Mouse (Mus musculus) thymus, adult 2 months (tissue): ENCODE measurements at regions not wholly inside any gene's neighbourhood (a gene's known extent, or its start where the extent isn't known, plus 50 kb on each side); places are given as distances from the start of the nearest gene placed in this dataset.
A peak's percentile ranks its signal among the peaks of the same experiment; 100 is the strongest.

ENCODE experiments used
- DNase-seq: peaks from one replicate; pipeline ENCODE4 v3.0.0; 2021
- H3K27ac ChIP-seq: fragments of 200-500 bp; 2 replicates; pipeline ENCODE4 v1.5.1; 2012; ENCODE audit warnings: low read length, control low read depth; ENCODE audit not compliant: control insufficient read depth, insufficient read depth
- H3K27me3 ChIP-seq: fragments of 200-500 bp; 2 replicates; pipeline ENCODE4 v1.6.1; 2012; ENCODE audit warnings: mild to moderate bottlenecking, low read length, moderate library complexity, mixed read lengths; ENCODE audit not compliant: control insufficient read depth, insufficient read depth
- H3K36me3 ChIP-seq: fragments of 200-500 bp; 2 replicates; pipeline ENCODE4 v1.6.1; 2012; ENCODE audit warnings: mild to moderate bottlenecking, low read length, moderate library complexity; ENCODE audit not compliant: control insufficient read depth, insufficient read depth
- H3K4me1 ChIP-seq: fragments of 200-500 bp; replicated peaks from 2 replicates; pipeline ENCODE4 v1.6.1; 2012; ENCODE audit warnings: low read length; ENCODE audit not compliant: control insufficient read depth, insufficient read depth
- H3K4me3 ChIP-seq: fragments of 200-500 bp; 2 replicates; pipeline ENCODE4 v1.5.1; 2012; ENCODE audit warnings: mild to moderate bottlenecking, low read length, control low read depth, moderate library complexity; ENCODE audit not compliant: control insufficient read depth, insufficient read depth
- CTCF ChIP-seq: fragments of 200-500 bp; IDR thresholded peaks from 2 replicates; pipeline ENCODE4 v1.5.1; 2012; ENCODE audit warnings: mild to moderate bottlenecking, control low read depth, low read length, moderate library complexity, borderline replicate concordance; ENCODE audit not compliant: control insufficient read depth, poor library complexity, insufficient read depth; ENCODE audit errors: extremely low read depth
- POLR2A ChIP-seq: fragments of 200-500 bp; IDR thresholded peaks from 2 replicates; pipeline ENCODE4 v1.6.1; 2012; ENCODE audit warnings: mild to moderate bottlenecking, low read length, control low read depth, moderate library complexity; ENCODE audit not compliant: control insufficient read depth, poor library complexity, insufficient read depth; ENCODE audit errors: extremely low read depth
- WGBS: fragments of 180-500 bp; shearing (Covaris S2); methylation state at CpG from one replicate; pipeline ENCODE4 v1.1.7; 2018; 5-methylcytosine and 5-hydroxymethylcytosine counted together

- TF ChIP-seq CTCF (no peak), POLR2A (no peak)
- no peak overlapping the region for H3K27ac ChIP-seq
- no peaks in the 10 kb centered on the region for H3K4me1 ChIP-seq
- H3K4me3 ChIP-seq: no peak overlapping the region
- WGBS: 88% methylated on average over 1 of the region's 1 CpGs
- no peak for DNase-seq
- H3K27me3 ChIP-seq: no peaks in the 10 kb centered on the region
- no peaks in the 10 kb centered on the region for H3K36me3 ChIP-seq
These were observed 92.1 kb upstream of the Ins2 start for GRCm38 (mm10) chr7:142835319-142835718.

GRCm38 (mm10) chr7:142830969-142831673 lies 87.9 kb upstream of the Ins2 start:
- no peak overlapping the region for H3K4me3 ChIP-seq
- WGBS: 53% methylated on average over 2 of the region's 2 CpGs
- no peak overlapping the region for H3K27ac ChIP-seq
- no peaks in the 10 kb centered on the region for H3K36me3 ChIP-seq
- TF ChIP-seq POLR2A: no peak
- TF ChIP-seq CTCF: no peak
- no peak for DNase-seq
- H3K4me1 ChIP-seq: no peaks in the 10 kb centered on the region
- no peaks in the 10 kb centered on the region for H3K27me3 ChIP-seq

DNA sequence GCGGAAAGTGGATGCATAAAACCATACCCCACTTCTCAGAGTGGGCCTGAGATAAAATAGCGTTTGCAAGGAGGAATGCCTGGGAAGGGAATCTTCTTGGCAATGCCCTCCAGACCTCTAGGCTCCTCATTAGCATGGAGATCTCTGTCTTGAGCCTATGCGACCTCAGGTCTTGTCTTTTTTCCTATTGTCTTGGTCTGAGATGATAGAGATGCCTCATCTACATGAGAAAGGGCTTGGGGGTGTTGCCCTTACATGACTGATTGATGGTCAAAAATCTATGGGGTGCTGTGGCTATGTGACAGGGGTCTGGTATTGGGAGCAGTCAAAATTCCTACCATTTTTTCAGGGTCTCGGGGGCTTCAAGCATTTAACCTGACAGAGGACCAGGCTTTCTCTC lies 67.5 kb upstream of the Ins2 start:
- Histone ChIP-seq H3K4me3 (no peak overlapping the region), H3K27ac (no peak overlapping the region), H3K36me3 (no peaks in the 10 kb centered on the region), H3K27me3 (no peaks in the 10 kb centered on the region), H3K4me1 (no peaks in the 10 kb centered on the region)
- no peak for DNase-seq
- no peak for TF ChIP-seq CTCF
- no peak for TF ChIP-seq POLR2A
- WGBS: 81% methylated on average over 4 of the region's 4 CpGs

DNA sequence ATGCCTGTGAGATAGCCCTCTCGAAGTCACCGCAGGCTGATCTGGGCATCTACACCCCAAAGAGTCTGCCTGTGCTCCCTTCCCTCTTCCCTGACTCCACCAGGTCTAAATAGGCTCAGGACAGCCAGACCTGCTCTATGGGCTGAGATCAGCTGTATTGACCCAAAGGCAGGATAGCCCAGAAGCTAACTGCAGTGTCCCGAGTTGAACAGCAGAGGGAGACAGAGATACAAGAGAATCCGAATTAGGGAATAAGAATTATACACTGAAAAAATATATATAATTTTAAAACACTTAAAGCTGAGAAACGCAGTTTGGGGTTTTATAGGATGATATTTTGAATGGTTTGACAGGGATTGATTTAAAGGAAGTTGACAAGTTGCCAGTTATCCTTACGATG lies 56.2 kb upstream of the Ins2 start:
- Histone ChIP-seq H3K27me3 (no peaks in the 10 kb centered on the region), H3K36me3 (no peaks in the 10 kb centered on the region), H3K4me1 (no peaks in the 10 kb centered on the region), H3K4me3 (no peak overlapping the region), H3K27ac (no peak overlapping the region)
- DNase-seq: peak; percentile 43
- 34% methylated on average over 6 of the region's 6 CpGs for WGBS
- TF ChIP-seq CTCF (no peak), POLR2A (no peak)

- Histone ChIP-seq H3K4me3 (no peak overlapping the region), H3K27me3 (no peaks in the 10 kb centered on the region), H3K4me1 (no peaks in the 10 kb centered on the region), H3K27ac (no peak overlapping the region), H3K36me3 (no peaks in the 10 kb centered on the region)
- no peak for TF ChIP-seq POLR2A
- no peak for TF ChIP-seq CTCF
- WGBS: 54% methylated on average over 2 of the region's 2 CpGs
- DNase-seq: no peak
These were observed 51.3 kb upstream of the Ins2 start for GRCm38 (mm10) chr7:142794481-142794880.
